Mouse (Mus musculus) embryonic fibroblast, embryonic 13.5 days (primary cell): ENCODE data around the gene Grid2.

Experiments
- CTCF ChIP-seq: IDR thresholded peaks from 2 replicates; pipeline ENCODE4 v1.5.1; 2011; ENCODE audit warnings: mild to moderate bottlenecking, control low read depth, low read length, moderate library complexity, borderline replicate concordance; ENCODE audit not compliant: insufficient read depth
- POLR2A ChIP-seq: IDR thresholded peaks from 2 replicates; pipeline ENCODE4 v1.6.1; 2011; ENCODE audit warnings: low read depth, mild to moderate bottlenecking, control low read depth, low read length, moderate library complexity

GRCm38 (mm10) chr6:64694688-64695087 is 1439.0 kb downstream of the Grid2 start:
- TF ChIP-seq CTCF = no peak
- no peak for TF ChIP-seq POLR2A
